22 mouse cellular contexts compared by ENCODE assay signal in the genomic region with DNA sequence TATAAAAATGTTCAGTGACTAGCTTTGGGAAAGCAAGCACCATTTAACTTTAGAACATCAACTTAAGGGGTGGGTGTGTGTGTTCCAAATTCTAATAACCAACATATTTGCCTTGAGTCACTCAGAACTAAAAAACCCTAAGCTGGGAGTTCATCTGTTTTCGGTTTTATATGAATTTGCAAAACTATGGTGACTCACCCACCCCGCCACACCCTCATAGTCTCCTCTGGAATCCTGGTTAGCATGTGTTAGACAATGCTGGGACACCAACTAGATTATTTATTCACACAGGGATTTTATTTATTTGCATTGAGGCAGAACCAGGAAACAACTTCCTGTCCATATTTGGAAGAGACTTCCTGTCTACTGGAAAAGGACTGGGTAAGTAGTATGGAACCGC. TPM values are rescaled to one million over a fixed set of nuclear protein-coding genes. Genes with fewer than 3 reads are reported as not detected.
A peak's percentile ranks its signal among the peaks of the same experiment; 100 is the strongest.
DNase-seq lines count a peak whose midpoint lies in the region; ATAC-seq and TF ChIP-seq lines count a peak whose summit lies in the region.
"Had no signal": no experiment of that assay in that cellular context is flagged by ENCODE, and none has a peak within 500 bp of the region (broad histone marks: within the 10 kb centered on the region; RNA-seq: fewer than 3 reads in every experiment).

No protein-coding gene starts in this region.

- 65% methylated on average over 3 of the region's 3 CpGs for WGBS in embryonic facial prominence, embryonic 14.5 days
- 91% methylated on average over 3 of the region's 3 CpGs for WGBS in embryonic facial prominence, embryonic 10.5 days
- WGBS in forebrain, embryonic 14.5 days, result 94% methylated on average over 3 of the region's 3 CpGs
- 91% methylated on average over 3 of the region's 3 CpGs for WGBS in heart, embryonic 10.5 days

- H3K9me3 ChIP-seq in embryonic facial prominence, embryonic 14.5 days (ENCODE audit: control insufficient read depth, low read length), result no peaks in the 10 kb centered on the region
- H3K9me3 ChIP-seq in embryonic facial prominence, embryonic 10.5 days, result no peaks in the 10 kb centered on the region
- no peaks in the 10 kb centered on the region for H3K9me3 ChIP-seq in forebrain, embryonic 14.5 days (replicated peaks; ENCODE audit: control insufficient read depth, low read length)
- no peaks in the 10 kb centered on the region for H3K9me3 ChIP-seq in heart, embryonic 10.5 days
- H3K9me3 ChIP-seq: forebrain, embryonic 13.5 days; hindbrain, embryonic 12.5 days had no signal

- no peaks in the 10 kb centered on the region for H3K36me3 ChIP-seq in embryonic facial prominence, embryonic 14.5 days (ENCODE audit: control insufficient read depth, insufficient read depth, low read length)
- H3K36me3 ChIP-seq in embryonic facial prominence, embryonic 10.5 days (replicated peaks), result no peaks in the 10 kb centered on the region
- H3K36me3 ChIP-seq in forebrain, embryonic 14.5 days (ENCODE audit: control insufficient read depth, insufficient read depth, low read length), result no peaks in the 10 kb centered on the region
- H3K36me3 ChIP-seq in heart, embryonic 10.5 days, result no peaks in the 10 kb centered on the region
- H3K36me3 ChIP-seq: hindbrain, embryonic 12.5 days had no signal

- no peaks in the 10 kb centered on the region for H3K27me3 ChIP-seq in embryonic facial prominence, embryonic 14.5 days (replicated peaks; ENCODE audit: control insufficient read depth, insufficient read depth, low read length)
- no peaks in the 10 kb centered on the region for H3K27me3 ChIP-seq in embryonic facial prominence, embryonic 10.5 days (replicated peaks; ENCODE audit: low read depth, poor library complexity, severe bottlenecking)
- H3K27me3 ChIP-seq in forebrain, embryonic 14.5 days (replicated peaks; ENCODE audit: control insufficient read depth, insufficient read depth, low read length), result no peaks in the 10 kb centered on the region
- peaks cover 29% of the 10 kb centered on the region for H3K27me3 ChIP-seq in heart, embryonic 10.5 days (ENCODE audit: insufficient read depth, poor library complexity, severe bottlenecking)
- H3K27me3 ChIP-seq: forebrain, embryonic 13.5 days; hindbrain, embryonic 12.5 days had no signal

- no peak for TF ChIP-seq POLR2A in embryonic fibroblast, embryonic 13.5 days (IDR thresholded peaks at IDR 0.05; ENCODE audit: low read depth, low read length)

- H3K27ac ChIP-seq in embryonic facial prominence, embryonic 14.5 days (replicated peaks; ENCODE audit: low read depth, low read length), result no peak overlapping the region
- no peak overlapping the region for H3K27ac ChIP-seq in embryonic facial prominence, embryonic 10.5 days (replicated peaks)
- H3K27ac ChIP-seq in embryonic fibroblast, embryonic 13.5 days (ENCODE audit: insufficient read depth, low read length), result peak overlapping the region; percentile 95
- no peak overlapping the region for H3K27ac ChIP-seq in forebrain, embryonic 14.5 days (ENCODE audit: low read depth, low read length)
- H3K27ac ChIP-seq in heart, embryonic 10.5 days, result no peak overlapping the region
- H3K27ac ChIP-seq: forebrain, embryonic 13.5 days; hindbrain, embryonic 12.5 days; hindbrain, postnatal 0 days had no signal

- no peak overlapping the region for H3K4me3 ChIP-seq in embryonic facial prominence, embryonic 14.5 days (ENCODE audit: low read depth, low read length)
- no peak overlapping the region for H3K4me3 ChIP-seq in embryonic facial prominence, embryonic 10.5 days
- H3K4me3 ChIP-seq in embryonic fibroblast, embryonic 13.5 days (ENCODE audit: insufficient read depth, low read length), result no peak overlapping the region
- no peak overlapping the region for H3K4me3 ChIP-seq in forebrain, embryonic 14.5 days (ENCODE audit: low read depth, low read length)
- H3K4me3 ChIP-seq in heart, embryonic 10.5 days, result no peak overlapping the region
- H3K4me3 ChIP-seq: forebrain, embryonic 13.5 days; hindbrain, embryonic 12.5 days had no signal

- no peak for ATAC-seq in embryonic facial prominence, embryonic 14.5 days (ENCODE audit: low read depth)
- ATAC-seq in forebrain, embryonic 14.5 days, result no peak
- ATAC-seq: activated CD4-positive, CD25-positive, alpha-beta regulatory T cell, adult 4 months; forebrain, embryonic 13.5 days; hindbrain, postnatal 0 days had no signal

- TF ChIP-seq CTCF in embryonic fibroblast, embryonic 13.5 days (IDR thresholded peaks at IDR 0.05; ENCODE audit: borderline replicate concordance, insufficient read depth, low read length), result no peak

- H3K4me2 ChIP-seq in embryonic facial prominence, embryonic 14.5 days (ENCODE audit: low read depth, low read length), result no peak overlapping the region
- no peak overlapping the region for H3K4me2 ChIP-seq in forebrain, embryonic 14.5 days (ENCODE audit: low read length)
- H3K4me2 ChIP-seq: forebrain, embryonic 13.5 days; hindbrain, embryonic 12.5 days had no signal

- H3K4me1 ChIP-seq in embryonic facial prominence, embryonic 14.5 days (ENCODE audit: control insufficient read depth, insufficient read depth, low read length), result no peaks in the 10 kb centered on the region; the same call in 1 of the 2 replicates
- H3K4me1 ChIP-seq in embryonic facial prominence, embryonic 10.5 days, result peaks cover 20% of the 10 kb centered on the region
- peaks cover 12% of the 10 kb centered on the region for H3K4me1 ChIP-seq in embryonic fibroblast, embryonic 13.5 days (ENCODE audit: control insufficient read depth, insufficient read depth, low read length)
- H3K4me1 ChIP-seq in forebrain, embryonic 14.5 days (ENCODE audit: control insufficient read depth, insufficient read depth, low read length), result no peaks in the 10 kb centered on the region
- no peaks in the 10 kb centered on the region for H3K4me1 ChIP-seq in heart, embryonic 10.5 days
- H3K4me1 ChIP-seq: forebrain, embryonic 13.5 days; hindbrain, embryonic 12.5 days had no signal

- peak; percentile 55 for DNase-seq in embryonic facial prominence, embryonic 14.5 days (ENCODE audit: low spot score)
- no peak for DNase-seq in embryonic facial prominence, embryonic 10.5 days (ENCODE audit: low spot score)
- DNase-seq in 3134 (ENCODE audit: extremely low read depth, insufficient read length, low spot score) (peak; percentile 52), NIH3T3 (ENCODE audit: low read depth) (peak; percentile 90)
- DNase-seq in forebrain, embryonic 14.5 days (ENCODE audit: low spot score), result no peak
- DNase-seq in heart, embryonic 10.5 days (ENCODE audit: low spot score), result no peak
- no peak for DNase-seq in yolk sac, embryonic 10.5 days (ENCODE audit: low spot score)
- DNase-seq: adrenal gland, adult 2 months; adrenal gland, postnatal 36 days; cerebellum, adult 11 months; cerebellum, adult 9-10 months; cerebellum, postnatal 25 days; gastrocnemius, postnatal 10 days; heart, postnatal 10 days; heart, postnatal 4 days; kidney, adult 11 months; kidney, adult 9 months had no signal

- H3K9ac ChIP-seq in embryonic facial prominence, embryonic 14.5 days (ENCODE audit: low read depth, low read length), result no peak overlapping the region
- H3K9ac ChIP-seq in forebrain, embryonic 14.5 days (ENCODE audit: low read length), result no peak overlapping the region
- H3K9ac ChIP-seq: forebrain, embryonic 13.5 days; hindbrain, embryonic 12.5 days had no signal

RNA-seq across cellular contexts. Expression of a gene that starts 50.2 kb away (rescaled TPM):
- 2.3 and 2.4 TPM in 2 replicates for polyA plus RNA-seq in embryonic facial prominence, embryonic 14.5 days (2014; fragmentation: Nextera tagmentation; extraction: Ambion mirVana)
- polyA plus RNA-seq in embryonic facial prominence, embryonic 10.5 days (2016; fragmentation: Nextera tagmentation; extraction: Ambion mirVana), result 1.7 TPM in 2 replicates
- polyA plus RNA-seq in embryonic fibroblast, embryonic 13.5 days (2011; ENCODE audit: insufficient read length, low read depth, missing spikeins), result 0.18 TPM in 1 of 2 replicates, not detected in the other
- polyA plus RNA-seq in forebrain, embryonic 14.5 days (2014; fragmentation: Nextera tagmentation; extraction: Ambion mirVana), result 2.8 and 3.6 TPM in 2 replicates
- polyA plus RNA-seq in heart, embryonic 10.5 days (2016; fragmentation: Nextera tagmentation; extraction: Ambion mirVana), result 0.37 and 0.87 TPM in 2 replicates

Comparison
In these comparisons a context has a peak if more than half of its experiments do, and no peak if none do; other contexts are left out.
1. DNase-seq: peak in embryonic facial prominence, embryonic 14.5 days (single experiment), 3134 (single experiment) and NIH3T3 (single experiment); none in embryonic facial prominence, embryonic 10.5 days (single experiment), forebrain, embryonic 14.5 days (single experiment), heart, embryonic 10.5 days (single experiment) and yolk sac, embryonic 10.5 days (single experiment).